Mouse (Mus musculus): ENCODE results near the gene Cd38.

DNA sequence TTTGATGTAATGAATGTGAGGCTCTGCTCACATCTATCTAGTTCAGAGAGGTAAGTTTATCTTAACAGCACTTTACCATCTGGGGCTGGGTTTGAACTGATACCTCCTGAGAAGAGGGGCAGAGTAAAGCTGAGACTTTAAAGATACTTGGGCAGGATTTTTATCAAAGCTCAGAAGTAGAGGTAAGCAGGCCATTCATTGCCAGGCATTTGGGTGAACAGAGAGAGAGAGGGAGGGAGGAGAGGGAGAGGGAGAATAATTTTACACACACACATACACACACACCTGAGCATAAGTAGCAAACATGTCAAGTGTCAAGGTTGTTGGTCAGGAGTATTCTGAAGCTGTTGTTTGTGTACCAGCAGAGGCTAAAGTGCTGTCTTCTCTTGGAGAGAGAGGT, at the start of gene Cd38:
- TF ChIP-seq CTCF (IDR thresholded peaks at IDR 0.05; ENCODE audit: low read depth) = no peak
- TF ChIP-seq EP300 (IDR thresholded peaks at IDR 0.05; ENCODE audit: low read depth) = no peak
